Mouse (Mus musculus): ENCODE data around the gene Cdc45. TPM values are rescaled to one million over a fixed set of nuclear protein-coding genes. Genes with fewer than 3 reads are reported as not detected.

Gene Cdc45
- total and polyA plus RNA-seq, 3 experiments: 87.4 to 90.2 TPM; not detected in 1

DNA sequence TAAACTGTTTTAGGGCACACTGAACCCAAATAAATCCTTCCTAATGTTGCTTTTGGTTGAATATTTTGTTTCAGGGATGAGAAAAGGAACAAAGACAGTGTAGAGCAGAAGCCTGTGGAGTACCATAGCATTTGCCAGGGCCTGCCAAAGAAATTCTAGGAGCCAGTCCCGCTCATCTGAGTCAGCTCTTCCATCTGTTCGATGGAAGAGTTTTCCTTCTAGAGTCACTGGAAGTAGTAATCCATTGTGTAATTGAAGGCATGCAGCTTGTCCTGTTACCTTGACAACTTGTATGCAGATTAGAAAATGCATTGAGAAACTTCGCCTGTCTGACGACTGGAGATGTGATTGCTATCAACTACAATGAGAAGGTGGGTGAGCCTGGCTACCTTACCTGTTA lies 11.1 kb upstream of the Cdc45 start:
- Histone ChIP-seq H3K4me1 (ENCODE audit: control insufficient read depth in 1 of 2, insufficient read depth in 2 of 2, low read length in 2 of 2) (peaks cover 17 to 26% of the 10 kb centered on the region in 2 experiments), H3K79me2 (ENCODE audit: control insufficient read depth, insufficient read depth, low read length, poor library complexity) (no peaks in the 10 kb centered on the region), H3K4me3 (ENCODE audit: control insufficient read depth in 1 of 2, insufficient read depth in 1 of 2, low read depth in 2 of 2, low read length in 2 of 2) (no peak overlapping the region), H3K27ac (ENCODE audit: control insufficient read depth, low read depth, low read length) (peak overlapping the region; percentile 77), H3K9ac (ENCODE audit: control insufficient read depth, low read depth, low read length, poor library complexity, severe bottlenecking) (no peak overlapping the region), H3K36me3 (ENCODE audit: control insufficient read depth in 1 of 2, insufficient read depth in 2 of 2, low read length in 2 of 2) (peaks cover 23 to 50% of the 10 kb centered on the region in 2 experiments), H3K9me3 (replicated peaks; ENCODE audit: insufficient read depth, low read length) (no peaks in the 10 kb centered on the region), H3K27me3 (ENCODE audit: control insufficient read depth in 1 of 2, insufficient read depth in 2 of 2, low read length in 2 of 2) (no peaks in the 10 kb centered on the region)
- no peak for DNase-seq (ENCODE audit: low read depth, low spot score)
- TF ChIP-seq ELF1 (IDR thresholded peaks at IDR 0.05; ENCODE audit: low read depth, low read length) (no peak), UBTF (IDR thresholded peaks at IDR 0.05; ENCODE audit: borderline replicate concordance, insufficient read depth, low read depth, low read length) (no peak), TAL1 (IDR thresholded peaks at IDR 0.05; ENCODE audit: low read length) (no peak), EP300 (IDR thresholded peaks at IDR 0.05; ENCODE audit: low read depth in 1 of 2, low read length in 2 of 2) (no peak), ZC3H11A (IDR thresholded peaks at IDR 0.05; ENCODE audit: low read depth, low read length) (no peak), GABPA (IDR thresholded peaks at IDR 0.05; ENCODE audit: low read depth, low read length) (no peak), CTCF (IDR thresholded peaks at IDR 0.05 in 2 of 3, conservative IDR thresholded peaks at IDR 0.05 in 1 of 3; ENCODE audit: control insufficient read depth in 1 of 3, insufficient read depth in 1 of 3, low read depth in 2 of 3, low read length in 3 of 3, poor library complexity in 1 of 3, severe bottlenecking in 1 of 3) (no peak), ZNF384 (IDR thresholded peaks at IDR 0.05; ENCODE audit: low read depth, low read length) (no peak), ZMIZ1 (IDR thresholded peaks at IDR 0.05; ENCODE audit: low read depth, low read length) (no peak), GATA1 (IDR thresholded peaks at IDR 0.05; ENCODE audit: low read depth, low read length) (no peak), RAD21 (IDR thresholded peaks at IDR 0.05; ENCODE audit: low read depth, low read length) (no peak)

DNA sequence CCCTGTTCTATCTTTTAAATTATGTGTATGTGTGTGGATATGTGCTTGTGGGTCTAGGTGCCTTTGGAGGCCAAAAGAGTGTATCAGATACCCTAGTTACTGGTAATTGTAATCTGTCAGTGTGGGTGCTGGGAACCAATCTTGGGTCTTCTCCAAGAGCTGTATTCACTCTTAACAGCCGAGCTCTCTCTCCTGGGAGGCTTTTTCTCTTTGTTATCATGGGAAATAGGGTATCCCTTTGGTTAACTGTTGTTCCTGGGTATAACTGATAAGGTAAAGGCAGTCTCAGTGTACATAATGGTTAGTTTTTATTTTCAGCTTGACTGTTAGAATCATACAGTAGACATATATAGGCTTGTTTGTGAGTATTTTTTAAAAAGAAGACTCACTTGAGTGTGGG lies 10.6 kb upstream of the Cdc45 start:
- Histone ChIP-seq H3K9ac (ENCODE audit: control insufficient read depth, low read depth, low read length, poor library complexity, severe bottlenecking) (no peak overlapping the region), H3K36me3 (ENCODE audit: control insufficient read depth in 1 of 2, insufficient read depth in 2 of 2, low read length in 2 of 2) (peaks cover 23 to 45% of the 10 kb centered on the region in 2 experiments), H3K27me3 (ENCODE audit: control insufficient read depth in 1 of 2, insufficient read depth in 2 of 2, low read length in 2 of 2) (no peaks in the 10 kb centered on the region), H3K27ac (ENCODE audit: control insufficient read depth, low read depth, low read length) (peak overlapping the region; percentile 77), H3K4me3 (ENCODE audit: control insufficient read depth in 1 of 2, insufficient read depth in 1 of 2, low read depth in 2 of 2, low read length in 2 of 2) (no peak overlapping the region), H3K9me3 (replicated peaks; ENCODE audit: insufficient read depth, low read length) (no peaks in the 10 kb centered on the region), H3K4me1 (ENCODE audit: control insufficient read depth in 1 of 2, insufficient read depth in 2 of 2, low read length in 2 of 2) (peaks cover 17 to 26% of the 10 kb centered on the region in 2 experiments), H3K79me2 (ENCODE audit: control insufficient read depth, insufficient read depth, low read length, poor library complexity) (no peaks in the 10 kb centered on the region)
- peak; percentile 87 for DNase-seq (ENCODE audit: low read depth, low spot score)
- TF ChIP-seq RAD21 (IDR thresholded peaks at IDR 0.05; ENCODE audit: low read depth, low read length): no peak
- TF ChIP-seq USF1 (IDR thresholded peaks at IDR 0.05; ENCODE audit: low read depth, low read length): 0 out of 2 replicates have a peak, but pooled peaks have one; percentile 73
- peak; percentile 95 for TF ChIP-seq GATA1 (IDR thresholded peaks at IDR 0.05; ENCODE audit: low read depth, low read length)
- TF ChIP-seq TCF12 (IDR thresholded peaks at IDR 0.05; ENCODE audit: low read depth, low read length): peak; percentile 96
- TF ChIP-seq POLR2A (IDR thresholded peaks at IDR 0.05; ENCODE audit: control insufficient read depth in 1 of 2, insufficient read depth in 1 of 2, low read depth in 1 of 2, low read length in 2 of 2, poor library complexity in 1 of 2): no peak
- no peak for TF ChIP-seq POLR2AphosphoS5 (IDR thresholded peaks at IDR 0.05; ENCODE audit: borderline replicate concordance, low read depth, low read length)
- TF ChIP-seq ZNF384 (IDR thresholded peaks at IDR 0.05; ENCODE audit: low read depth, low read length): no peak
- TF ChIP-seq BHLHE40 (IDR thresholded peaks at IDR 0.05; ENCODE audit: borderline replicate concordance, low read depth, low read length): no peak
- TF ChIP-seq JUND (IDR thresholded peaks at IDR 0.05; ENCODE audit: low read depth, low read length): no peak
- no peak for TF ChIP-seq MAX (IDR thresholded peaks at IDR 0.05; ENCODE audit: low read length)
- no peak for TF ChIP-seq POLR2AphosphoS2 (IDR thresholded peaks at IDR 0.05; ENCODE audit: low read length)
- TF ChIP-seq MEF2A (IDR thresholded peaks at IDR 0.05; ENCODE audit: extremely low read depth, insufficient replicate concordance, low read depth, low read length, poor library complexity, severe bottlenecking): no peak
- no peak for TF ChIP-seq USF2 (IDR thresholded peaks at IDR 0.05; ENCODE audit: borderline replicate concordance in 1 of 2, insufficient read depth in 1 of 2, low read depth in 1 of 2, low read length in 2 of 2)
- no peak for TF ChIP-seq UBTF (IDR thresholded peaks at IDR 0.05; ENCODE audit: borderline replicate concordance, insufficient read depth, low read depth, low read length)
- no peak for TF ChIP-seq ZKSCAN1 (IDR thresholded peaks at IDR 0.05; ENCODE audit: low read depth, low read length)
- TF ChIP-seq NELFE (IDR thresholded peaks at IDR 0.05; ENCODE audit: low read depth, low read length): no peak
- TF ChIP-seq MYB (IDR thresholded peaks at IDR 0.05; ENCODE audit: low read depth, low read length): peak; percentile 79
- no peak for TF ChIP-seq CHD1 (IDR thresholded peaks at IDR 0.05; ENCODE audit: low read depth, low read length)
- peak; percentile 95 to 97 for TF ChIP-seq EP300 (IDR thresholded peaks at IDR 0.05; ENCODE audit: low read depth in 1 of 2, low read length in 2 of 2)
- no peak for TF ChIP-seq KAT2A (conservative IDR thresholded peaks at IDR 0.05; ENCODE audit: low read depth, low read length)
- no peak for TF ChIP-seq ZMIZ1 (IDR thresholded peaks at IDR 0.05; ENCODE audit: low read depth, low read length)
- TF ChIP-seq SMC3 (IDR thresholded peaks at IDR 0.05; ENCODE audit: low read depth, low read length): no peak
- peak; percentile 86 for TF ChIP-seq RCOR1 (IDR thresholded peaks at IDR 0.05; ENCODE audit: low read depth, low read length)
- no peak for TF ChIP-seq MYC (IDR thresholded peaks at IDR 0.05; ENCODE audit: low read depth, low read length)
- peak; percentile 82 for TF ChIP-seq ETS1 (IDR thresholded peaks at IDR 0.05; ENCODE audit: low read depth, low read length)
- TF ChIP-seq MXI1 (IDR thresholded peaks at IDR 0.05; ENCODE audit: low read depth, low read length): no peak
